Mouse (Mus musculus) common myeloid progenitor, adult 5-6 weeks (primary cell): ENCODE measurements around the gene Slc39a7. TPM values are rescaled to one million over a fixed set of nuclear protein-coding genes. Genes with fewer than 3 reads are reported as not detected.

Experiments
- ATAC-seq: replicated peaks from 2 replicates; pipeline ENCODE4 v1.8.0; 2016; ENCODE audit warnings: low read depth, mild to moderate bottlenecking, moderate TSS enrichment, inconsistent platforms; ENCODE audit not compliant: poor library complexity, severe bottlenecking
- total RNA-seq: library from RNA; stranded (forward); fragments of 200-1000, 187-1606 nt; gene quantifications from 2 replicates; pipeline ENCODE4 v1.2.3, GENCODE M21; 2017

The Slc39a7 gene
- 70.5 and 100 TPM in 2 replicates for total RNA-seq

- peak; percentile 54 for ATAC-seq
Observed at GRCm38 (mm10) chr17:34031465-34032173, at the start of gene Slc39a7, which contains the start of gene Rxrb. Gene Slc39a7 (minus strand): TSS chr17:34031682. Gene Rxrb (plus strand): TSS chr17:34031812.

DNA sequence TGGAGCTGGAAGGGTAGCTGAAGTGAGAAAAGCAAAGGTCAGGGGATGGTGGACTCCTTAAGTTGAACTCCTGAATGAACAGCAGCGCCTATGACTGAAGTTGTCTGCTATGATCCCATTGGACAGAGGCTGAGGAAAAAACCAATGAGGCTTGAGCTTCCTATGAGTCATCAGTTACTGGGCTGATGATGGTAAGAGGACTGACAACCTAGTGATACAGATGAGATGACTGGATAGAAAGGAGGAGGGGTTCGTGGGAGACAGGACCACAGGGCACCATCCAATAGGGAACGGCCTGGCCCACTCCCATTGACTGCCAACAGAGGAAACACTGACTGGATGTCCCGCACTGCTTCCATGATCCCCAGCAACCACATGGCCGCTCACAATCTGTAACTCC lies 48.1 kb upstream of the Slc39a7 start:
- ATAC-seq, result peak; percentile 77

- no peak for ATAC-seq
Observed at GRCm38 (mm10) chr17:34079002-34079401, 47.5 kb upstream of the Slc39a7 start.

DNA sequence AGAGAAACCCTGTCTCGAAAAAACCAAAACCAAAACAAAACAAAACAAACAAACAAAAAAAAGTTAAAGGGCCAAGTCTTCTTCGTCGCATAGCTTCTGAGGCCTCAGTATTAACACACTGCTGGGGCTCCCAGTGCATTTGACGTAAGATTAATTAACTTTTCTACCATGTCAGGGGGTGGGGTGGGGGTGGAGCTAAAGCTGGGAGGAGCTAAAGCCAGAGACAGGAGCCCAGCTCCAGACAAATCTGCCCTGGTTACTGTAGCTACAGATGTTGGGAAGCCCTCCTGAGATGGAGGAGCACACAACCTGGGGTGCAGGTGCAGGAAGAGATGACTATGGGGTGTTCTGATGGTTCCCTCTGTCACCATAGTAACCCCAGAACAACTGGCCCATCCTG lies 46.7 kb upstream of the Slc39a7 start:
- ATAC-seq, result no peak

DNA sequence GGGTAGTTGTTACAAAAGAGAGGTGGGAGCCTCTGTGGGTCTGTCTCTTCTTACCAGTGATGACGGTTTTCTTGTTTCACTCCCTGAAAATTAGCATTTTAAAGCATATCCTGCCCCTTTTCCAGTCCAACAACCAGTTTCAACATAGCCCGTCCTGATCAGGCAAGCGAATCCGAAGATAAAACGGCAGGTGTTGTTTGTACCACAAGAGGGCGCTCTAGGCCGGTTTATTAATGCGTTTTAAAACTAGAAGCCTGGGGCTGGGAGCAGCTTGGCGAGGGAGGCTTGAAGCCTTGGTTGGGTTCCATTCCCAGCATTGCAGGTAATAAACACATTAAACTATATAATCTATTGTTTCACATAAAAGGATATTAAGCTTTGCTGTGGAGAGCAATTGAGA lies 46.1 kb upstream of the Slc39a7 start:
- peak; percentile 60 for ATAC-seq

- peak; percentile 42; the same call in 1 of the 2 replicates for ATAC-seq
Observed at GRCm38 (mm10) chr17:34075271-34075670, 43.8 kb upstream of the Slc39a7 start.

DNA sequence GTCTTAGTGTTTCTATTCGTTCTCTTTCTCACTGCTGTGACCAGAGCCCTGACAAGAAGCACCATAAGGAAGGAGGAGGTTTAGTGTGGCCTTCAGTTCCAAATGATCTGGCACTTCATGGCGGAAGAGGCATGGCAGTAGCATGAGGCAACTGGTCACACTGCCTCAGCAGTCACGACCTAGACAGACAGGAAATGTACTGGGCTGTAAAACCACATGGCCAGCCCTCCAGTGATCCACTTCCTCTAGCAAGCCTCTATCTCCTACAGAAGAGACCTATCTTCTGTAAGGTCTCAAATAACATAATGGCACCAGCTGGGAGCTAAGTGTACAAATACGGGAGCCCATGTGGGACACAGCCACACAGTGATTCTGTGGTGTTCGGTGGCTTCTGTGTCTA lies 40.6 kb upstream of the Slc39a7 start:
- ATAC-seq, result peak; percentile 27

- ATAC-seq, result peak; percentile 33
Observed at GRCm38 (mm10) chr17:34068864-34069263, 37.4 kb upstream of the Slc39a7 start.

DNA sequence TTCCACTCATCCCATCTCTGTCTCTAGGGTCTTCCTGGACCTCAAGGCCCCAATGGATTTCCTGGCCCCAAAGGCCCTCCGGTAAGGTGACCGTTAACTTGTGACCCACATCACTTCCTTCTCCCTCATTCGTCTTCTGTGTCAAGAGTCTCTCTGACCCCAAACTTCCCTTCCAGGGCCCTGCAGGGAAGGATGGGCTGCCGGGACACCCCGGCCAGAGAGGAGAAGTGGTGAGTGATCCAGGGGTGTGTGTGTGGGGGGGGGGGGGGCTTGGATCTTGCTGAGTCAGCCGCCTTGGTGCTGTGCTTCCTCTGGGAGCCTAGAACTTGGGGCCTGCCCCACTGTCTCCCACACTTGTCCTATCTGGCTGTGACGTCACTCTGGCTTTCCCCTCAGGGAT lies 25.7 kb upstream of the Slc39a7 start:
- peak; percentile 61 for ATAC-seq

DNA sequence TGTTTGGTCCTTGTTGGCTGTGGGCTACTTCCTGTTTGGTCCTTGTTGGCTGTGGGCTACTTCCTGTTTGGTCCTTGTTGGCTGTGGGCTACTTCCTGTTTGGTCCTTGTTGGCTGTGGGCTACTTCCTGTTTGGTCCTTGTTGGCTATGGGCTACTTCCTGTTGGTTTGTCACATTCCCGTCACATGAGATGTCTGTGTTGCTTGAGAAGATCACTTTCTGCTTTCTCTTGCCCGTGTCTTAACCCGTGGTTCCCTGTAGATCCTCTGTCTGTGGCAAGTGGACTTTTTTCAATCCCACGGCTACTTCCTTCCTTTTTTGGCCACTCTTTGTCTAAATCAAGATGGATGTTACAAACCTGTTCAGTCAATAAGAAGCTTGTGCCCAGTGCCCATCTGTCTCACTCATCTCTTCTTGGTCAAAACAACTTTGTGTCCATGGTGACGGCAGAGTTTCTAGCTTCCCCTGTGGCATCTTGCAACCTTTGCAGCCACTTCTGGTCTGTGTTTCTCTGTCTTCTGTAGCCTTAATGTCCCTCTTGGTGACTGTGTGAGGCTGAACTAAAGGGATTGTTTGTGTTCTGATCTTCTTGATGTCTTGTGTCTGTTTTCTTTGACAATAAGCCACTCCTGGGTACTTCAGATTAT lies 16.0 kb upstream of the Slc39a7 start:
- ATAC-seq, result peak; percentile 53

DNA sequence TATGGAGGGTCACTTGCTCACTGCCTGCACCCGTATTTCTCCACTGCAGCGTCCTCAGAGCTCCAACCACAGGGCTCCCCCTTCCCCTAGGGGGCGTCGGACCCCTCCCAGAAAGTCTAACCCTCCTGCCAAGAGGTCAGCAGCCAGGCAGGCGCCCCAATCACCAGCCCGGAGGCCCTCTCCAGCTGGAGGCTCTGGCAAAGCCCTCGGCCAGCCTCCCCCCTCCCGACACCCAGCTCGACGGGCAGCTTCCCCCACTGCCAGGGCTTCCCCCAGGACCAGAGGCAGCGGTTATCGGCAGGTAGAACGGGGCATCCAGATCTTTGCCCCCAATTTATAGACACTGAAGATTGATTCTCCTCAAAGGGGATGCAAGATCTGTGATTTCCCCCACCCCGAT lies 14.5 kb upstream of the Slc39a7 start:
- ATAC-seq, result no peak

GRCm38 (mm10) chr17:34039562-34040450 lies 8.3 kb upstream of the Slc39a7 start:
- no peak for ATAC-seq

DNA sequence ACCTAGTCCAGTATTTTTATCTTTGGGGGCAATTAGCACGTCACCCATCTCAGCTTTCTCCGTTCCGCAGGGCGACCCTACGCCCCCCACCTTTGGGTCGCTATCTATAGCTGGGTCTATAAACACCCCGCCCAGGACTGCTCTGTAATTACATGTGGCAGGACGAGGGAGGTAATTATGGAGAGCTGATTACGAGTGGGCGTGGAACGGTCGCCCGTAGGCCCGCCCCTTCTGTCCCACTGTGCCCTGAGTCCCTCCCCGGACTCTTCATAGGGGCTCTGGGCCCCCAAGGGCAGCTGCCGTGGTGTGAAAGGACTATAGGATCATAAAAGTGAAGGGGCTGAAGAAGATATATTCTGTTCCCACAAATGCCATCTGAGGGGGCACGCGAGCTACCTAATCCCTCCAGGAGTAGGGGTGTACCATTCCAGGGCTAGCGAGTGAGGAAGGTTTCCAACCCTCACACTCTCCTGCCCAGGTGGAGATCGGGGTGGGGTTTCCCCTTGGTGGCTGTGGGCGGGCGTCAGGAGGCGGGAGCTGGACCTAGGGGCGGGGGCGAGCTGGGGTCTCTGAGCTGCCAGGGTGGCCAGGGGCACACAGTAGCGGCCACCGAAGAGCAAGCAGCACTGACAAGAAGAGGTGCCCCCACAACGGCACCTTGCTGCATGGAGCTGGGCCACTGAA lies 7.5 kb upstream of the Slc39a7 start, which contains the start of gene Col11a2:
Gene Col11a2, plus strand, starts transcription at position 560 of the 684 bp plus-strand sequence.
- peak; percentile 31; the same call in 1 of the 2 replicates for ATAC-seq

DNA sequence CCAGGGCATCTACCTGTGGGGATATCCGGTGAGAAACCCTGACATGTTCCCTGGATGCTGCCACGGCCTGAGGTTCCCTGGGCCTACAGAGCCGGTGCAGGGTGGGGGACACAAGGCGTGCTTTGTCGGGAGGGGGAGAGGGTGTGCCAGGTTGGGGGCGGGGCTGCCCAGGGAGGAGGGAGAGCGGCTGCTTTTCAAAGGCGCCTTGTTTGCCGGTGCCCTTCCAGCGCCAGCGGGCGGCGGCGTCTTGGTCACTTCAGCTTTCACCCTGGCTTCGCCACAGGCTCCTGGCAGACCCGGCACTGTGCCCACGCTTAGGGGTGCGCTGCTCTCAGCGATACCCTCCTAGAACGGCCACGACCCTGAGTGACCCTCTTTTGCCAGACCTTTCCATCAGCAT lies 7.0 kb upstream of the Slc39a7 start:
- ATAC-seq, result no peak

DNA sequence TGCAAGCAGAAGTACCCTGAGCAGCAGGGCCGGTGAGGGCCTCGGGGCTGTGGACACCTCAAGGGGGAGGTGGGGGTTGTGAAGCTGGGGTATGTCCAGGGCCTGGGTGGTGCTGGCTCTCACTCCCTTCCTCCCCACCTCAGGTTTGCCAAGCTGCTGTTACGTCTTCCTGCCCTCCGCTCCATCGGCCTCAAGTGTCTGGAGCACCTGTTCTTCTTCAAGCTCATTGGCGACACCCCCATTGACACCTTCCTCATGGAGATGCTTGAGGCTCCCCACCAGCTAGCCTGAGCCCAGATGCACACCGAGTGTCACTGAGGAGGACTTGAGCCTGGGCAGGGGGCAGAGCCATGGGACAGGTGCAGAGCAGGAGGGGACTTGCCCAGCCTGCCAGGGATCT lies 5.8 kb upstream of the Slc39a7 start:
- no peak for ATAC-seq

DNA sequence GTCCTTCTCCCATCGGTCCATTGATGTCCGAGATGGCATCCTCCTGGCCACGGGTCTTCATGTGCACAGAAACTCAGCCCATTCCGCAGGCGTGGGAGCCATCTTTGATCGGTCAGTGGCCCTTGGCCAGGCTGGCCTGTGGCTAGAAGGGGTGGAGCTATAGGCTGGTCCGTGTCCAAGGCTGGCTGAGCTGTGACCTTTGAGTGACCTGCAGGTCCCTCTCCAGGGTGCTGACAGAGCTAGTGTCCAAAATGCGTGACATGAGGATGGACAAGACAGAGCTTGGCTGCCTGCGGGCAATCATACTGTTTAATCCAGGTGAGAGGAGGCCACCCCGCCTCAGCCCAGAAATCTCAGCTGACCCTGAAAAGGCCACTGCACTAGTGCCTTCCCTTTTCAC lies 5.2 kb upstream of the Slc39a7 start:
- ATAC-seq, result no peak

DNA sequence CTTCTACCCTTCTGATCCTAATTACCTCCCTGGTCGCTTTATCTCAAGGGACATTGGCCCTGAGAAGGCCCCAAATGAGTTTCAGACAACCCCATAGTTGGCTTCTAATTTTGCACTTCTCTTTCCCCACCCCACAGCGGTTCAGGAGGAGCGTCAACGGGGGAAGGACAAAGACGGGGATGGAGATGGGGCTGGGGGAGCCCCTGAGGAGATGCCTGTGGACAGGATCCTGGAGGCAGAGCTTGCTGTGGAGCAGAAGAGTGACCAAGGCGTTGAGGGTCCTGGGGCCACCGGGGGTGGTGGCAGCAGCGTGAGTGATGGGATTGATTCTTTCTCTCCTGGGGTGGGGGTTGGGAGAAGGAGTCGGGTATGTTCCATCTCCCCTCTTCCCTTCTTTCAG lies 4.0 kb upstream of the Slc39a7 start:
- no peak for ATAC-seq

- ATAC-seq, result peak; percentile 40
Observed at GRCm38 (mm10) chr17:34034064-34034463, 2.6 kb upstream of the Slc39a7 start.

DNA sequence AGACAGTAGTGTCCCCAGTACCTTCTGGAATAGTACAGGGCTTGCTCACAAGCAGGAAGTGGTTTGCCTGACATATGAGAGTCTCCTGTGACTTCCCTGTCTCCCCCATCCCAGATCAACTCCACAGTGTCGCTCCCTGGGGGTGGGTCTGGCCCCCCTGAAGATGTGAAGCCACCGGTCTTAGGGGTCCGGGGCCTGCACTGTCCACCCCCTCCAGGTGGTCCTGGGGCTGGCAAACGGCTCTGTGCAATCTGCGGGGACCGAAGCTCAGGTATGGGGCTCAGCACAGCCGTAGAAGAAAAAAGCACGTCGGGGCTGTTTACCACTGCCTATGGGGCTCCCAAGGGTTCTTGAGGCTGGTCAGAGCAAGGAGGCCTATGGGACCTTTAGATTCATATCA lies 2.0 kb upstream of the Slc39a7 start:
- no peak for ATAC-seq

DNA sequence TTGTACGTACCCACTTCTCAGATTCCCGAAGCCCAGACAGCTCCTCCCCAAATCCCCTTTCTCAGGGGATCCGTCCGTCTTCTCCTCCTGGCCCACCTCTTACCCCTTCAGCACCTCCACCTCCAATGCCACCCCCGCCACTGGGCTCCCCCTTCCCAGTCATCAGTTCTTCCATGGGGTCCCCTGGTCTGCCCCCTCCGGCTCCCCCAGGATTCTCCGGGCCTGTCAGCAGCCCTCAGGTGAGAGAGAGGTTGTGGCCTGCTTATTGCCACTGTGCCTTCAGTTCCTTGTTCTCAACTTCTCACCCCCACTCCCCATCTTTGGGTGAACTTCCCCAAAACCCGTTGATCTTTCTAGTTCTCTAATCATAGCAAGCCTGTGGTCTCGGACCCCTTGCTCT lies 1.3 kb upstream of the Slc39a7 start:
- no peak for ATAC-seq
